Mouse (Mus musculus): ENCODE data around the gene Btd. TPM values are rescaled to one million over a fixed set of nuclear protein-coding genes. Genes with fewer than 3 reads are reported as not detected.

The Btd gene
- polyA plus RNA-seq, 1 experiment from 2014 or later: 50.3 TPM

- Histone ChIP-seq H3K27ac (ENCODE audit: low read length) (no peak overlapping the region), H3K36me3 (ENCODE audit: insufficient read depth, low read length) (no peaks in the 10 kb centered on the region), H3K4me2 (replicated peaks; ENCODE audit: low read depth, low read length) (no peak overlapping the region), H3K4me1 (ENCODE audit: insufficient read depth, low read length) (peaks cover 30% of the 10 kb centered on the region), H3K4me3 (ENCODE audit: low read length) (no peak overlapping the region), H3K27me3 (ENCODE audit: insufficient read depth, low read length) (no peaks in the 10 kb centered on the region), H3K9ac (replicated peaks; ENCODE audit: low read length) (no peak overlapping the region), H3K9me3 (ENCODE audit: low read length) (no peaks in the 10 kb centered on the region)
- 83% methylated on average over 14 of the region's 14 CpGs for WGBS
- no peak for ATAC-seq (ENCODE audit: low FRiP score, low TSS enrichment)
Observed at GRCm38 (mm10) chr14:31655406-31655805, 14.6 kb downstream of the Btd start.

- no peak overlapping the region for H3K9ac ChIP-seq (replicated peaks; ENCODE audit: low read length)
- no peak overlapping the region for H3K4me3 ChIP-seq (ENCODE audit: low read length)
- WGBS: 68% methylated on average over 7 of the region's 7 CpGs
- no peak overlapping the region for H3K4me2 ChIP-seq (replicated peaks; ENCODE audit: low read depth, low read length)
- no peak for ATAC-seq (ENCODE audit: low FRiP score, low TSS enrichment)
- H3K27ac ChIP-seq (ENCODE audit: low read length): no peak overlapping the region
- no peaks in the 10 kb centered on the region for H3K36me3 ChIP-seq (ENCODE audit: insufficient read depth, low read length)
- no peaks in the 10 kb centered on the region for H3K27me3 ChIP-seq (ENCODE audit: insufficient read depth, low read length)
- no peaks in the 10 kb centered on the region for H3K9me3 ChIP-seq (ENCODE audit: low read length)
- H3K4me1 ChIP-seq (ENCODE audit: insufficient read depth, low read length): peaks cover 38% of the 10 kb centered on the region
Observed at GRCm38 (mm10) chr14:31656386-31656785, 15.6 kb downstream of the Btd start.

GRCm38 (mm10) chr14:31656857-31657645 is 16.2 kb downstream of the Btd start:
- no peak overlapping the region for H3K4me3 ChIP-seq (ENCODE audit: low read length)
- no peaks in the 10 kb centered on the region for H3K36me3 ChIP-seq (ENCODE audit: insufficient read depth, low read length)
- H3K4me2 ChIP-seq (replicated peaks; ENCODE audit: low read depth, low read length): no peak overlapping the region
- WGBS: 38% methylated on average over 5 of the region's 5 CpGs
- no peak overlapping the region for H3K9ac ChIP-seq (replicated peaks; ENCODE audit: low read length)
- peaks cover 40% of the 10 kb centered on the region for H3K4me1 ChIP-seq (ENCODE audit: insufficient read depth, low read length)
- H3K27ac ChIP-seq (ENCODE audit: low read length): no peak overlapping the region
- ATAC-seq (ENCODE audit: low FRiP score, low TSS enrichment): no peak
- no peaks in the 10 kb centered on the region for H3K27me3 ChIP-seq (ENCODE audit: insufficient read depth, low read length)
- no peaks in the 10 kb centered on the region for H3K9me3 ChIP-seq (ENCODE audit: low read length)

GRCm38 (mm10) chr14:31658126-31658680 is 17.4 kb downstream of the Btd start:
- whole genome bisulfite sequencing: 90% methylated on average over 8 of the region's 8 CpGs
- no peak for ATAC-seq (ENCODE audit: low FRiP score, low TSS enrichment)
- Histone ChIP-seq H3K27me3 (ENCODE audit: insufficient read depth, low read length) (no peaks in the 10 kb centered on the region), H3K4me3 (ENCODE audit: low read length) (no peak overlapping the region), H3K4me2 (replicated peaks; ENCODE audit: low read depth, low read length) (no peak overlapping the region), H3K4me1 (ENCODE audit: insufficient read depth, low read length) (peaks cover 51% of the 10 kb centered on the region), H3K27ac (ENCODE audit: low read length) (no peak overlapping the region), H3K9ac (replicated peaks; ENCODE audit: low read length) (no peak overlapping the region), H3K9me3 (ENCODE audit: low read length) (no peaks in the 10 kb centered on the region), H3K36me3 (ENCODE audit: insufficient read depth, low read length) (no peaks in the 10 kb centered on the region)

- Histone ChIP-seq H3K27me3 (ENCODE audit: insufficient read depth, low read length) (no peaks in the 10 kb centered on the region), H3K4me2 (replicated peaks; ENCODE audit: low read depth, low read length) (no peak overlapping the region), H3K4me1 (ENCODE audit: insufficient read depth, low read length) (peaks cover 64% of the 10 kb centered on the region), H3K9ac (replicated peaks; ENCODE audit: low read length) (no peak overlapping the region), H3K27ac (ENCODE audit: low read length) (peak overlapping the region; percentile 75), H3K9me3 (ENCODE audit: low read length) (no peaks in the 10 kb centered on the region), H3K4me3 (ENCODE audit: low read length) (no peak overlapping the region), H3K36me3 (ENCODE audit: insufficient read depth, low read length) (no peaks in the 10 kb centered on the region)
- no peak for ATAC-seq (ENCODE audit: low FRiP score, low TSS enrichment)
- WGBS: 36% methylated on average over 10 of the region's 10 CpGs
Observed at GRCm38 (mm10) chr14:31659501-31660181, 18.8 kb downstream of the Btd start.

- Histone ChIP-seq H3K36me3 (ENCODE audit: insufficient read depth, low read length) (no peaks in the 10 kb centered on the region), H3K4me1 (ENCODE audit: insufficient read depth, low read length) (peaks cover 69% of the 10 kb centered on the region), H3K4me3 (ENCODE audit: low read length) (no peak overlapping the region), H3K4me2 (replicated peaks; ENCODE audit: low read depth, low read length) (no peak overlapping the region), H3K9me3 (ENCODE audit: low read length) (no peaks in the 10 kb centered on the region), H3K9ac (replicated peaks; ENCODE audit: low read length) (no peak overlapping the region), H3K27ac (ENCODE audit: low read length) (peak overlapping the region; percentile 61), H3K27me3 (ENCODE audit: insufficient read depth, low read length) (no peaks in the 10 kb centered on the region)
- 61% methylated on average over 7 of the region's 7 CpGs for WGBS
- ATAC-seq (ENCODE audit: low FRiP score, low TSS enrichment): no peak
Observed at GRCm38 (mm10) chr14:31660312-31661093, 19.7 kb downstream of the Btd start.

GRCm38 (mm10) chr14:31661671-31662554 is 21.1 kb downstream of the Btd start:
- H3K4me2 ChIP-seq (replicated peaks; ENCODE audit: low read depth, low read length): peak overlapping the region; percentile 75
- ATAC-seq (ENCODE audit: low FRiP score, low TSS enrichment): peak; percentile 95
- WGBS: 2% methylated on average over 44 of the region's 44 CpGs
- no peaks in the 10 kb centered on the region for H3K27me3 ChIP-seq (ENCODE audit: insufficient read depth, low read length)
- peaks cover 4% of the 10 kb centered on the region for H3K36me3 ChIP-seq (ENCODE audit: insufficient read depth, low read length)
- H3K27ac ChIP-seq (ENCODE audit: low read length): peak overlapping the region; percentile 99
- peak overlapping the region; percentile 76 for H3K9ac ChIP-seq (replicated peaks; ENCODE audit: low read length)
- H3K9me3 ChIP-seq (ENCODE audit: low read length): no peaks in the 10 kb centered on the region
- H3K4me3 ChIP-seq (ENCODE audit: low read length): peak overlapping the region; percentile 51
- peaks cover 69% of the 10 kb centered on the region for H3K4me1 ChIP-seq (ENCODE audit: insufficient read depth, low read length)

GRCm38 (mm10) chr14:31662555-31663211 is 21.9 kb downstream of the Btd start:
- Histone ChIP-seq H3K4me1 (ENCODE audit: insufficient read depth, low read length) (peaks cover 61% of the 10 kb centered on the region), H3K9ac (replicated peaks; ENCODE audit: low read length) (peak overlapping the region; percentile 76), H3K4me3 (ENCODE audit: low read length) (peak overlapping the region; percentile 51), H3K27ac (ENCODE audit: low read length) (peak overlapping the region; percentile 99), H3K36me3 (ENCODE audit: insufficient read depth, low read length) (peaks cover 10% of the 10 kb centered on the region), H3K9me3 (ENCODE audit: low read length) (no peaks in the 10 kb centered on the region), H3K27me3 (ENCODE audit: insufficient read depth, low read length) (no peaks in the 10 kb centered on the region), H3K4me2 (replicated peaks; ENCODE audit: low read depth, low read length) (peak overlapping the region; percentile 75)
- 25% methylated on average over 9 of the region's 9 CpGs for WGBS
- ATAC-seq (ENCODE audit: low FRiP score, low TSS enrichment): peak; percentile 62

All from kidney, embryonic 16.5 days (tissue).